Mouse (Mus musculus) mouse embryonic stem cell (cell line): ENCODE data around the gene Mamdc4.
"Not testable (repeated sequence)": the region's sequence is repeated elsewhere in the genome, so short reads cannot be mapped to it uniquely, and the experiment has no call there.

Source experiments
- in situ Hi-C, 2 experiments: fragments of 300-500 bp; cut with MboI; formaldehyde crosslinking; loops; 1 replicate in 1 of 2; 3 replicates in 1 of 2; pipeline ENCODE4 v1.14.3; 2019 to 2020; ENCODE audit warnings: low sequenced_read_pairs in 2 of 2, low pct_unique_long_range_greater_than_20kb in 1 of 2, mixed read lengths in 1 of 2; ENCODE audit not compliant: unreplicated experiment in 1 of 2

Mamdc4 gene

GRCm38 (mm10) chr2:25569323-25569722 is 5.3 kb downstream of the Mamdc4 start:
- in situ Hi-C loops: no loop called here

- in situ Hi-C loops: no loop called here
Observed at GRCm38 (mm10) chr2:25568473-25569019, 6.1 kb downstream of the Mamdc4 start.

GRCm38 (mm10) chr2:25566558-25566957 is 8.1 kb downstream of the Mamdc4 start:
- in situ Hi-C loops: no loop called here

- in situ Hi-C loops: no loop called here
Observed at GRCm38 (mm10) chr2:25565741-25566140, 8.9 kb downstream of the Mamdc4 start.

GRCm38 (mm10) chr2:25561946-25562345 is 12.7 kb downstream of the Mamdc4 start:
- in situ Hi-C loops: no loop called here

GRCm38 (mm10) chr2:25560551-25560950 is 14.1 kb downstream of the Mamdc4 start:
- in situ Hi-C loops: no loop called here

GRCm38 (mm10) chr2:25558774-25559173 is 15.9 kb downstream of the Mamdc4 start:
- in situ Hi-C loops: no loop called here

- in situ Hi-C loops: no loop called here
Observed at GRCm38 (mm10) chr2:25557964-25558360, 16.7 kb downstream of the Mamdc4 start.

- in situ Hi-C loops: no loop called here
Observed at GRCm38 (mm10) chr2:25557221-25557963, 17.3 kb downstream of the Mamdc4 start, which contains the start of gene Edf1. TSS of gene Edf1 (plus strand) at chr2:25557847.

- in situ Hi-C loops: no loop called here
Observed at GRCm38 (mm10) chr2:25556296-25556695, 18.3 kb downstream of the Mamdc4 start.

- in situ Hi-C loops: not testable (repeated sequence)
Observed at GRCm38 (mm10) chr2:25555479-25555878, 19.2 kb downstream of the Mamdc4 start.

GRCm38 (mm10) chr2:25553171-25553786 is 21.4 kb downstream of the Mamdc4 start:
- in situ Hi-C loops: not testable (repeated sequence)

- in situ Hi-C loops: no loop called here
Observed at GRCm38 (mm10) chr2:25551186-25551585, 23.5 kb downstream of the Mamdc4 start.

GRCm38 (mm10) chr2:25549021-25549991 is 25.3 kb downstream of the Mamdc4 start:
- in situ Hi-C loops: no loop called here

- in situ Hi-C loops: no loop called here
Observed at GRCm38 (mm10) chr2:25546811-25547491, 27.7 kb downstream of the Mamdc4 start, which contains the start of gene Traf2. TSS of gene Traf2 (minus strand) at chr2:25546940.

- in situ Hi-C loops: no loop called here
Observed at GRCm38 (mm10) chr2:25545996-25546810, 28.4 kb downstream of the Mamdc4 start.

GRCm38 (mm10) chr2:25541644-25542367 is 32.8 kb downstream of the Mamdc4 start:
- in situ Hi-C loops: no loop called here
